Mouse (Mus musculus): ENCODE measurements around the gene Nthl1. TPM values are rescaled to one million over a fixed set of nuclear protein-coding genes. Genes with fewer than 3 reads are reported as not detected.

The Nthl1 gene
- polyA plus RNA-seq, 1 experiment from 2014 or later, result 6.4 TPM

DNA sequence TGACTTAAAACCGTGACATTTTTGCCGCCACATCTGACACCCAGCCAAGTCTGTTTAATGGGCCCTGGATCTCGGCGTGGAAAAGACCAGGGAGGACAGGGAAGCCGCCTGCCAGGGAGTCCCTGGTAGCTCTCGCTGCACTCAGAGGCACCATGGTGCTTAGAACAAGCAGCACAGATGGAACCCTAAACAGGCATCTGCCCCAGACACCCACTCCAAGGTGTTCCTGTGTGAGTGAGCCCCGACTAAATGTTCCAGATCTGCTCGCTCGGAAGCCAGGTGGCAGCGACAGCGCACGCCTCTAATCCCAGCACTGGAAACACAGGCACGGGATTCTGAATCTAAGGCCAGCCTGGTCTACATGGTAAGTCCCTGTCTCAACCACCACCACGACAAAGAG is 2.4 kb upstream of the Nthl1 start:
- no peak overlapping the region for H3K27ac ChIP-seq (replicated peaks)
- H3K4me1 ChIP-seq (replicated peaks), result peaks cover 30% of the 10 kb centered on the region
- no peak for ATAC-seq (ENCODE audit: insufficient read depth)
- H3K36me3 ChIP-seq (replicated peaks), result peaks cover 48% of the 10 kb centered on the region
- no peaks in the 10 kb centered on the region for H3K27me3 ChIP-seq
- no peak overlapping the region for H3K4me2 ChIP-seq
- H3K9ac ChIP-seq, result no peak overlapping the region
- WGBS (ENCODE audit: insufficient replicate concordance), result 76% methylated on average over 14 of the region's 14 CpGs
- H3K4me3 ChIP-seq (replicated peaks), result no peak overlapping the region
- H3K9me3 ChIP-seq (replicated peaks), result no peaks in the 10 kb centered on the region

- peaks cover 21% of the 10 kb centered on the region for H3K36me3 ChIP-seq (replicated peaks)
- H3K27ac ChIP-seq (replicated peaks), result peak overlapping the region; percentile 69
- WGBS (ENCODE audit: insufficient replicate concordance), result 11% methylated on average over 22 of the region's 22 CpGs
- peak overlapping the region; percentile 62 for H3K9ac ChIP-seq
- peak overlapping the region; percentile 90 for H3K4me2 ChIP-seq
- ATAC-seq (ENCODE audit: insufficient read depth), result peak; percentile 32
- H3K9me3 ChIP-seq (replicated peaks), result no peaks in the 10 kb centered on the region
- H3K4me3 ChIP-seq (replicated peaks), result peak overlapping the region; percentile 70
- peaks cover 36% of the 10 kb centered on the region for H3K4me1 ChIP-seq (replicated peaks)
- no peaks in the 10 kb centered on the region for H3K27me3 ChIP-seq
Measured at GRCm38 (mm10) chr17:24632813-24633449, 451 bp downstream of the Nthl1 start.

DNA sequence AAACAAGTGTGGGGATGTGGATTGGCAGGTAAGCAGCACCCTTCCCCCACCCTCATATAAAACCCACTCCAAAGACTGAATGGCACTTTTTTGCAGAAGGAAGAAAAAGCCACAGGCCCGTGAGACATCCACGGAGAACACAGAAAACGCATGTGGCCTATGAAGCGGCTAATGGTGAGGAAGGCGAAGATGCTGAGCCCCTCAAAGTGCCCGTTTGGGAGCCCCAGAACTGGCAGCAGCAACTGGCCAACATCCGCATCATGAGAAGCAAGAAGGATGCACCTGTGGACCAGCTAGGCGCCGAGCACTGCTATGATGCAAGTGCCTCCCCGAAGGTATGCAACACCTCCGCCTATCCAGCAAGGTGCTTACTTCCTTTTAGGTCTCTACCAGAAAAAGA is 1.4 kb downstream of the Nthl1 start:
- H3K4me1 ChIP-seq (replicated peaks), result peaks cover 31% of the 10 kb centered on the region
- no peak for ATAC-seq (ENCODE audit: insufficient read depth)
- H3K9me3 ChIP-seq (replicated peaks), result no peaks in the 10 kb centered on the region
- H3K4me2 ChIP-seq, result no peak overlapping the region
- no peak overlapping the region for H3K27ac ChIP-seq (replicated peaks)
- no peak overlapping the region for H3K9ac ChIP-seq
- H3K36me3 ChIP-seq (replicated peaks), result peaks cover 15% of the 10 kb centered on the region
- no peak overlapping the region for H3K4me3 ChIP-seq (replicated peaks)
- no peaks in the 10 kb centered on the region for H3K27me3 ChIP-seq
- WGBS (ENCODE audit: insufficient replicate concordance), result 86% methylated on average over 11 of the region's 11 CpGs

DNA sequence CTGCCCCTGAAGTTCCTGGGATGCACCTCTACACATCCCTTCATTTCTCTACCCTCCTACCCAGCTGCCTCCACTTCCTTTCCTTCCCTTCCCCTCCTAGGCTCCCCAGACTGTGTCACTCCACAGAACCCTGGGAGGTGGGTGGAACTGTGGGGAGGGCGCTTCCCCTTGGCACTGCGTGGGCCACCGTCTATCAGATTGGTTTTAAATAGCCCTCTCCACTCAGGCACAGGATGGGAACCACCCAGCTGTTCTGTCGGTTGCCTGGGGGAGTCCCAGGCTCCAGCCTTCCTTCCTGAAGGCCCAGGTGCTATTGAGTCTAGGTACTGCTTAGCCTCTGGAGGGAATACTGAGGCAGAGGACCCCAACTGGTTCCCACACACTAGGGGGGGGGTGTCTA is 2.5 kb downstream of the Nthl1 start:
- Histone ChIP-seq H3K4me3 (replicated peaks) (no peak overlapping the region), H3K27ac (replicated peaks) (no peak overlapping the region), H3K36me3 (replicated peaks) (peaks cover 9% of the 10 kb centered on the region), H3K27me3 (no peaks in the 10 kb centered on the region), H3K4me2 (no peak overlapping the region), H3K4me1 (replicated peaks) (peaks cover 31% of the 10 kb centered on the region), H3K9ac (no peak overlapping the region), H3K9me3 (replicated peaks) (no peaks in the 10 kb centered on the region)
- WGBS (ENCODE audit: insufficient replicate concordance), result 62% methylated on average over 4 of the region's 4 CpGs
- no peak for ATAC-seq (ENCODE audit: insufficient read depth)

DNA sequence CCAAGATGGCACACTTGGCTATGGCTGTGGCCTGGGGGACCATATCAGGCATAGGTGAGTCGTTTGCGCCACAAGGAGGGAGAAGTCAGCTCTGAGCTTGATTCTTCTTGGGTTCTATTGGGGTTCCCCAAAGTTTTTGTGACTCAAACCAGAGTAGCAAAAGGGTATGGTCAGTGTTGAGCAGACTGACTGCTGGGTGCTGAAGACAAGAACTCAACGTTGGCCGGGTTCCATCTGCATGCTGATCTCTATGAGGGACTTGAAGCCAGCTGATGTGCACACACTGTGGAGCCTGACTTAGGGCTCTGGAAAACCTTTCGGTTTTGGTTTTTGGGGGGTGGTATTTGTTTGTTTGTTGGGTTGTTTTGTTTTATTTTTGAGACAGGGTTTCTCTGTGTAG is 3.2 kb downstream of the Nthl1 start:
- ATAC-seq (ENCODE audit: insufficient read depth), result no peak
- 76% methylated on average over 5 of the region's 5 CpGs for WGBS (ENCODE audit: insufficient replicate concordance)
- Histone ChIP-seq H3K4me3 (replicated peaks) (no peak overlapping the region), H3K4me2 (no peak overlapping the region), H3K27me3 (no peaks in the 10 kb centered on the region), H3K36me3 (replicated peaks) (peaks cover 2% of the 10 kb centered on the region; the same call in 1 of the 2 replicates), H3K4me1 (replicated peaks) (peaks cover 31% of the 10 kb centered on the region), H3K27ac (replicated peaks) (no peak overlapping the region), H3K9me3 (replicated peaks) (no peaks in the 10 kb centered on the region), H3K9ac (no peak overlapping the region)

- peaks cover 27% of the 10 kb centered on the region for H3K4me1 ChIP-seq (replicated peaks)
- H3K4me3 ChIP-seq (replicated peaks), result no peak overlapping the region
- H3K4me2 ChIP-seq, result no peak overlapping the region
- no peaks in the 10 kb centered on the region for H3K9me3 ChIP-seq (replicated peaks)
- H3K27ac ChIP-seq (replicated peaks), result no peak overlapping the region
- no peaks in the 10 kb centered on the region for H3K36me3 ChIP-seq (replicated peaks)
- no peak overlapping the region for H3K9ac ChIP-seq
- whole genome bisulfite sequencing (ENCODE audit: insufficient replicate concordance), result 67% methylated on average over 5 of the region's 5 CpGs
- H3K27me3 ChIP-seq, result no peaks in the 10 kb centered on the region
- no peak for ATAC-seq (ENCODE audit: insufficient read depth)
Measured at GRCm38 (mm10) chr17:24636781-24637481, 4.5 kb downstream of the Nthl1 start.

- H3K9me3 ChIP-seq (replicated peaks), result no peaks in the 10 kb centered on the region
- H3K27me3 ChIP-seq, result no peaks in the 10 kb centered on the region
- H3K9ac ChIP-seq, result no peak overlapping the region
- H3K4me1 ChIP-seq (replicated peaks), result peaks cover 14% of the 10 kb centered on the region
- no peak for ATAC-seq (ENCODE audit: insufficient read depth)
- H3K36me3 ChIP-seq (replicated peaks), result no peaks in the 10 kb centered on the region
- no peak overlapping the region for H3K4me3 ChIP-seq (replicated peaks)
- H3K27ac ChIP-seq (replicated peaks), result no peak overlapping the region
- 71% methylated on average over 4 of the region's 4 CpGs for WGBS (ENCODE audit: insufficient replicate concordance)
- no peak overlapping the region for H3K4me2 ChIP-seq
Measured at GRCm38 (mm10) chr17:24638214-24638613, 5.7 kb downstream of the Nthl1 start.

DNA sequence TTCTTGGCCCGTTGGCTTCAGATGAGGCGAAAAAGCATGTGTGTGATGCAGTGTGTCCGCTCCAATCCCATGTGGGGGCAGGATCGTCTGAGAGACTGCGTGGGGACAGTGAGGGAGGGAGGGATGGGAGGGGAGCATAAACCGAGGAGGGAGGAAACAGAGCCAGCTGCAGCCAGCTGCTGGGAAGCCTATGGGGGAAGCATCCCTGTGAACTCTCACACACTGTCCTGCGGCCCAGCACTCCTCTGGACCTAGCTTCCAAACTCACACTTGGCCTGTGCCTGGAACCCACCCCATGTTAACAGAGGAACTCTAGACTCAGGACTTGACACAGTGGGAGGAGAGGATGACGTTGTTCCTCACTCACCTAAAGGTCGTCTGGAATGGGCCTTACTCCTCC is 6.4 kb downstream of the Nthl1 start:
- no peaks in the 10 kb centered on the region for H3K36me3 ChIP-seq (replicated peaks)
- H3K4me1 ChIP-seq (replicated peaks), result peaks cover 10% of the 10 kb centered on the region
- H3K27me3 ChIP-seq, result no peaks in the 10 kb centered on the region
- ATAC-seq (ENCODE audit: insufficient read depth), result no peak
- H3K4me3 ChIP-seq (replicated peaks), result no peak overlapping the region
- 67% methylated on average over 9 of the region's 9 CpGs for whole genome bisulfite sequencing (ENCODE audit: insufficient replicate concordance)
- no peaks in the 10 kb centered on the region for H3K9me3 ChIP-seq (replicated peaks)
- no peak overlapping the region for H3K27ac ChIP-seq (replicated peaks)
- H3K4me2 ChIP-seq, result no peak overlapping the region
- no peak overlapping the region for H3K9ac ChIP-seq

- H3K4me3 ChIP-seq (replicated peaks), result no peak overlapping the region
- no peak overlapping the region for H3K9ac ChIP-seq
- no peaks in the 10 kb centered on the region for H3K36me3 ChIP-seq (replicated peaks)
- no peaks in the 10 kb centered on the region for H3K9me3 ChIP-seq (replicated peaks)
- H3K4me2 ChIP-seq, result no peak overlapping the region
- H3K4me1 ChIP-seq (replicated peaks), result peaks cover 15% of the 10 kb centered on the region
- 80% methylated on average over 5 of the region's 5 CpGs for WGBS (ENCODE audit: insufficient replicate concordance)
- ATAC-seq (ENCODE audit: insufficient read depth), result no peak
- H3K27me3 ChIP-seq, result no peaks in the 10 kb centered on the region
- no peak overlapping the region for H3K27ac ChIP-seq (replicated peaks)
Measured at GRCm38 (mm10) chr17:24639571-24639988, 7.1 kb downstream of the Nthl1 start.

- Histone ChIP-seq H3K4me1 (replicated peaks) (peaks cover 21% of the 10 kb centered on the region), H3K4me3 (replicated peaks) (no peak overlapping the region), H3K9me3 (replicated peaks) (no peaks in the 10 kb centered on the region), H3K36me3 (replicated peaks) (no peaks in the 10 kb centered on the region), H3K27ac (replicated peaks) (no peak overlapping the region), H3K27me3 (no peaks in the 10 kb centered on the region), H3K4me2 (no peak overlapping the region), H3K9ac (no peak overlapping the region)
- no peak for ATAC-seq (ENCODE audit: insufficient read depth)
- 69% methylated on average over 7 of the region's 7 CpGs for WGBS (ENCODE audit: insufficient replicate concordance)
Measured at GRCm38 (mm10) chr17:24640119-24640518, 7.6 kb downstream of the Nthl1 start.

GRCm38 (mm10) chr17:24640581-24640980 is 8.1 kb downstream of the Nthl1 start:
- H3K9me3 ChIP-seq (replicated peaks), result no peaks in the 10 kb centered on the region
- H3K4me2 ChIP-seq, result no peak overlapping the region
- 80% methylated on average over 15 of the region's 15 CpGs for WGBS (ENCODE audit: insufficient replicate concordance)
- no peak overlapping the region for H3K4me3 ChIP-seq (replicated peaks)
- H3K27me3 ChIP-seq, result no peaks in the 10 kb centered on the region; the same call in 1 of the 2 replicates
- no peak for ATAC-seq (ENCODE audit: insufficient read depth)
- no peaks in the 10 kb centered on the region for H3K36me3 ChIP-seq (replicated peaks)
- no peak overlapping the region for H3K27ac ChIP-seq (replicated peaks)
- peaks cover 25% of the 10 kb centered on the region for H3K4me1 ChIP-seq (replicated peaks)
- no peak overlapping the region for H3K9ac ChIP-seq
